Mouse (Mus musculus) small intestine, adult 2 months (tissue): ENCODE measurements around the gene Tspo2.

ENCODE experiments used
- CTCF ChIP-seq: fragments of 200-500 bp; IDR thresholded peaks from 2 replicates; pipeline ENCODE4 v1.5.1; 2012; ENCODE audit warnings: low read depth, mild to moderate bottlenecking, control low read depth, inconsistent platforms, low read length, moderate library complexity, mixed read lengths; ENCODE audit not compliant: insufficient replicate concordance, insufficient read length; ENCODE audit errors: extremely low read depth
- POLR2A ChIP-seq: fragments of 200-500 bp; IDR thresholded peaks from 2 replicates; pipeline ENCODE4 v1.6.1; 2012; ENCODE audit warnings: low read depth, mild to moderate bottlenecking, control low read depth, inconsistent platforms, low read length, moderate library complexity

DNA sequence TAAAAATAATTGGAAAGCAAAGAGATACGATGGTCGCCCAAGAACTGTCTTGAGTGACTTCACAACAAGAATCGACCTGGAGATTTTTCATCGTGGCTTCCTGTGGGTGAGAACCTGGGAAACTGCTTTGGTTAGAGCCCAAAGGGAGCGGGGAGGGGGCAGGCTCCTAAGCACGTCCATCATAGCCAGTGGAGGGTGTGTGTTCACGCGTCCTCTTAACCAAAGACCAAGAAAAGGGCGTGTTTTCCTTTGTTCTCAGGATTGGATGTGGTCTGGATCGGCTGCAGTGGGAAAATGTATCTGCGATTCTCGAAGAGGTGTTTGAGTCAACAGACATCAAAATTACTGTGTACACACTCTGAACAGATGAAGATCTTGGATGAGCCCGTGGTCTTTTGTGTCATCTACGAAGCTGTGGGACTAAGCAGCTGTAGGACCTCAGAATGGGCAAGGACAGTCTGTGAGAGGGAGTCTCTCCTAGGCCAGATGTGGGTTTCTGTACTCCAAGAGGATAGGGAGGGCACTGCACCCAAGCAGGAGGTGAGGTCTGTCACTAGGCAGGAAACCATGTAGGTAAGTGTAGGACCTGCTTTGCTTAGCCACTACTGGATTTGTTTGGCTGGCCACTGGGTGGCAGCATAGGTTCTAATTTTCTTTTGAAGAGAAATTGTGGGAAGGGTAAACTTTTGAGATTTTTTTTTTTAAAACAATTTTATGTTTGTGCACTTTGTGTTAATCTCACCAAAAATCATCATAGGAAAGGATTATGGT lies 34.7 kb downstream of the Tspo2 start:
- TF ChIP-seq CTCF (peak; percentile 44; the same call in 1 of the 2 replicates), POLR2A (no peak)
